Mouse (Mus musculus): ENCODE results near the gene Npsr1. TPM values are rescaled to one million over a fixed set of nuclear protein-coding genes. Genes with fewer than 3 reads are reported as not detected.

The Npsr1 gene
- polyA plus RNA-seq, 1 experiment = not detected

GRCm38 (mm10) chr9:24236461-24236860 is 138.7 kb downstream of the Npsr1 start:
- Histone ChIP-seq H3K9ac (ENCODE audit: low read depth, poor library complexity, severe bottlenecking) (no peak overlapping the region), H3K36me3 (ENCODE audit: control insufficient read depth, insufficient read depth, low read length, poor library complexity, severe bottlenecking) (no peaks in the 10 kb centered on the region), H3K4me3 (ENCODE audit: low read depth, low read length) (no peak overlapping the region), H3K4me1 (ENCODE audit: control insufficient read depth, insufficient read depth, low read length) (no peaks in the 10 kb centered on the region), H3K9me3 (replicated peaks; ENCODE audit: control insufficient read depth, insufficient read depth, low read length, poor library complexity, severe bottlenecking) (no peaks in the 10 kb centered on the region), H3K27me3 (ENCODE audit: control insufficient read depth, insufficient read depth, low read length, poor library complexity, severe bottlenecking) (no peaks in the 10 kb centered on the region), H3K27ac (ENCODE audit: insufficient read depth, low read length) (no peak overlapping the region)
- TF ChIP-seq CTCF (IDR thresholded peaks at IDR 0.05; ENCODE audit: low read depth, low read length) (no peak), POLR2A (IDR thresholded peaks at IDR 0.05; ENCODE audit: insufficient read depth, low read length) (no peak), EP300 (IDR thresholded peaks at IDR 0.05; ENCODE audit: insufficient read depth, low read depth, low read length) (no peak)

DNA sequence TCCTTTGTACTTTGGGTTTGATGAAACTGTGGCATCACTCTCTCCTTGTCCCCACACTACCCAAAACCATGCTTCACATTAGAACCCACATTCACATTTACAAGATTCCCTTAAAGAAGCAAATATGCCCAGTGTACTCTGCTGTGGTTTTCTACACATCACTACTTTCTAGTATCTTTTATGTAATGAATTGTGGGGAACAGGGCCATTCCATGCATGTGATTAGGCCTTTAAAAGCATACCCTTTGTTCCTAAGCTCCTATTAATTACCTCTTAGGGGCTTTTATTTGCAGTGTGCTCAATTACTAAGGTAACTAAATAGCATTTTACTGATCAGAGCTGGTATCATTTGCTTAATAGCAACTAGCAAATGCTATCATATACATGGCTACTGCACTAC is 149.8 kb downstream of the Npsr1 start:
- no peak overlapping the region for H3K9ac ChIP-seq (ENCODE audit: low read depth, poor library complexity, severe bottlenecking)
- no peak overlapping the region for H3K27ac ChIP-seq (ENCODE audit: insufficient read depth, low read length)
- no peaks in the 10 kb centered on the region for H3K36me3 ChIP-seq (ENCODE audit: control insufficient read depth, insufficient read depth, low read length, poor library complexity, severe bottlenecking)
- no peaks in the 10 kb centered on the region for H3K4me1 ChIP-seq (ENCODE audit: control insufficient read depth, insufficient read depth, low read length)
- no peak overlapping the region for H3K4me3 ChIP-seq (ENCODE audit: low read depth, low read length)
- no peaks in the 10 kb centered on the region for H3K9me3 ChIP-seq (replicated peaks; ENCODE audit: control insufficient read depth, insufficient read depth, low read length, poor library complexity, severe bottlenecking)
- H3K27me3 ChIP-seq (ENCODE audit: control insufficient read depth, insufficient read depth, low read length, poor library complexity, severe bottlenecking) = no peaks in the 10 kb centered on the region
- TF ChIP-seq POLR2A (IDR thresholded peaks at IDR 0.05; ENCODE audit: insufficient read depth, low read length) = no peak
- no peak for TF ChIP-seq CTCF (IDR thresholded peaks at IDR 0.05; ENCODE audit: low read depth, low read length)
- no peak for TF ChIP-seq EP300 (IDR thresholded peaks at IDR 0.05; ENCODE audit: insufficient read depth, low read depth, low read length)

DNA sequence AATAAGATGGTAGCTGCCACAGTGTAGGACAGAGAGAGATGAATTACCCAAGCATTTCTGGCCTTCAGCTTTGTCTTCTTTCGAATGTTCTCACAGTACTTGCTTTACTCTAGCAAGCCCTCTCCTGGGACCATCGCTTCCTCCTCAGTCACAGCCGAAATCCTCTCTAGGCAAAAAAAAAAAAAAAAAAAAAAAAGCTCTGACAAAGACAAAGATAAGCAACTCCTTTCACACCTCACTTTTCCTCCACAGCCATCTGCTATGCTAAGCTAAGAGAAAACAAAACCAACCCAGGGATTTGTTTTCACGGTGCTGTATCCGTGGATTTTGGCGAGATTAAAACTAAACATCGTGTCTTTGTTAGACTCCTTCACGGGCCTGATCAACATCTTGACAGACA is 156.4 kb downstream of the Npsr1 start:
- Histone ChIP-seq H3K27me3 (ENCODE audit: control insufficient read depth, insufficient read depth, low read length, poor library complexity, severe bottlenecking) (no peaks in the 10 kb centered on the region), H3K4me1 (ENCODE audit: control insufficient read depth, insufficient read depth, low read length) (no peaks in the 10 kb centered on the region), H3K27ac (ENCODE audit: insufficient read depth, low read length) (no peak overlapping the region), H3K9me3 (replicated peaks; ENCODE audit: control insufficient read depth, insufficient read depth, low read length, poor library complexity, severe bottlenecking) (no peaks in the 10 kb centered on the region), H3K4me3 (ENCODE audit: low read depth, low read length) (no peak overlapping the region), H3K36me3 (ENCODE audit: control insufficient read depth, insufficient read depth, low read length, poor library complexity, severe bottlenecking) (no peaks in the 10 kb centered on the region), H3K9ac (ENCODE audit: low read depth, poor library complexity, severe bottlenecking) (no peak overlapping the region)
- no peak for TF ChIP-seq POLR2A (IDR thresholded peaks at IDR 0.05; ENCODE audit: insufficient read depth, low read length)
- no peak for TF ChIP-seq EP300 (IDR thresholded peaks at IDR 0.05; ENCODE audit: insufficient read depth, low read depth, low read length)
- TF ChIP-seq CTCF (IDR thresholded peaks at IDR 0.05; ENCODE audit: low read depth, low read length) = no peak

DNA sequence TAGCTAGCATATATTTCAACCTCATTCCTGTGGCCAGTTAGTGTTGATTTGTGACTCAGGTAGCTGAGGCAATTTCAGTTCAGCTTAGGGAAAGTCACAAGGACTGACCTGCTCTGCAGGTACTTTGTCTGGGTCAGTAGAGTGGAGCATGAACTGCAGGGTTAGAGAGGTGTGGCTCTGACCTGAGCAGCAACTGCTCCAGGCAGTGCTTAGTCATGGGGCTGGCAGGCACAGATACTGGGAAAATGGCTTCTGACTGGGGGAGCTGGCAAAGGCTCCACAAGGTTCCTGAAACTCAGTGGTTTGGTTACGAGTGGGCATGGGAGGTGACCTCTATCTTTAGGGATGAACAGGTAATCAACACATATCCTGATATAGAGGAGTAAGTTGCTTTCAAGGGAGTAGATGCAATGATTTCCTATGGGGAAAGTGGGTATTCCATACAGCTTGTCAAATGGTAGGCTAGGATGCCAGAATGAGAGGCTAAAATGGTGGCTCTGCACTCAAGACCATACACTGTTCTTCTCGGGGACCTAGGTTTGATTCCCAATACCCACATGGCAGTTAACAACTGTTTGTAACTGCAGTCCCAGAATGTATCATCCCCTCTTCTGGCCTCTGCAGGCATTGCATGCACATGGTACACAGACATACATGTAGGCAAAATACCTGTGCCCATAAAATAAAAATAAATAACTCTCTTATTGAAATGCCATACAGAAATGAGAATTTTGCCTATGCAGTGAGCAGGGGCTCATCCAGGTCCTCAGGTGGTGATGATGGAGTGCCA is 182.9 kb downstream of the Npsr1 start:
- Histone ChIP-seq H3K9me3 (replicated peaks; ENCODE audit: control insufficient read depth, insufficient read depth, low read length, poor library complexity, severe bottlenecking) (no peaks in the 10 kb centered on the region), H3K36me3 (ENCODE audit: control insufficient read depth, insufficient read depth, low read length, poor library complexity, severe bottlenecking) (no peaks in the 10 kb centered on the region), H3K27ac (ENCODE audit: insufficient read depth, low read length) (no peak overlapping the region), H3K4me3 (ENCODE audit: low read depth, low read length) (no peak overlapping the region), H3K9ac (ENCODE audit: low read depth, poor library complexity, severe bottlenecking) (no peak overlapping the region), H3K4me1 (ENCODE audit: control insufficient read depth, insufficient read depth, low read length) (no peaks in the 10 kb centered on the region), H3K27me3 (ENCODE audit: control insufficient read depth, insufficient read depth, low read length, poor library complexity, severe bottlenecking) (no peaks in the 10 kb centered on the region)
- no peak for TF ChIP-seq CTCF (IDR thresholded peaks at IDR 0.05; ENCODE audit: low read depth, low read length)
- no peak for TF ChIP-seq POLR2A (IDR thresholded peaks at IDR 0.05; ENCODE audit: insufficient read depth, low read length)
- TF ChIP-seq EP300 (IDR thresholded peaks at IDR 0.05; ENCODE audit: insufficient read depth, low read depth, low read length) = no peak

DNA sequence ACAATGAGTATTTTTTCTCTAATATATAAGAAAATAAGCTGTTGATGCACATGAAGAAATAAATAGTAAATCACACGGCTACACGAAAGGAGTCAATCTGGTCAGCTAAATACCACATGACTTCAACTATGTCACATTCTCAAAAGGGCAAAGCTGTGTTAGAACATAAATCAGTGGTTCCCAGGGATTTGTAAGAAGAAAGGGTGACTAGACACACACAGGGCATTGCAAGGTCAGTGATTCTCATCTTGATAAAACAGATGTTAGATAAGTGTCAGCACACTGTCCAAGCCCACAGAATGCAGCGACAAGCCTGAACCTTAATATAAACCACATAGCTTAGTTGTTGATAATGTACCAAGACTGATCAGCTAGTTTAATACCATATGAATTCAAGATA is 184.8 kb downstream of the Npsr1 start:
- H3K27me3 ChIP-seq (ENCODE audit: control insufficient read depth, insufficient read depth, low read length, poor library complexity, severe bottlenecking) = no peaks in the 10 kb centered on the region
- H3K9ac ChIP-seq (ENCODE audit: low read depth, poor library complexity, severe bottlenecking) = no peak overlapping the region
- H3K4me3 ChIP-seq (ENCODE audit: low read depth, low read length) = no peak overlapping the region
- TF ChIP-seq POLR2A (IDR thresholded peaks at IDR 0.05; ENCODE audit: insufficient read depth, low read length) (no peak), CTCF (IDR thresholded peaks at IDR 0.05; ENCODE audit: low read depth, low read length) (no peak), EP300 (IDR thresholded peaks at IDR 0.05; ENCODE audit: insufficient read depth, low read depth, low read length) (no peak)
- no peaks in the 10 kb centered on the region for H3K36me3 ChIP-seq (ENCODE audit: control insufficient read depth, insufficient read depth, low read length, poor library complexity, severe bottlenecking)
- no peak overlapping the region for H3K27ac ChIP-seq (ENCODE audit: insufficient read depth, low read length)
- no peaks in the 10 kb centered on the region for H3K4me1 ChIP-seq (ENCODE audit: control insufficient read depth, insufficient read depth, low read length)
- no peaks in the 10 kb centered on the region for H3K9me3 ChIP-seq (replicated peaks; ENCODE audit: control insufficient read depth, insufficient read depth, low read length, poor library complexity, severe bottlenecking)

DNA sequence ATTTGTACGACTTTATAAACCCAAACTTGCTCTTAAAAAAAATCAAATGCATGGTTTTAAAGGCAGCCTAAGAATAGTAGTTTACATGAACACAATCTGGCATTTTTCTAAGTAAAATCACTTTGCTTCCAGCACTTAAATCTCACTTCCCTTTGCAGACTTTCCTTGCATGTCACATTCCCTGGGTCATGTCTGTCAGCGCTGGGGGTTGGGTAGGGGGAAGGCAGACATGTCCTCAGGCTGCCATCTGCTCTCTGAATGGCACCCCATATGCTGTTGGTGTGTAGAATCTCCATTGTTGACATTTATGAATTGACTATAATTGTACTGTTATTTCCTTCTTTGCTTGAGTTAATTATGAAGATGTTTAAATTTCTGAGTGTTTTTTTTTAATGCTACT is 185.3 kb downstream of the Npsr1 start:
- TF ChIP-seq CTCF (IDR thresholded peaks at IDR 0.05; ENCODE audit: low read depth, low read length) = no peak
- TF ChIP-seq EP300 (IDR thresholded peaks at IDR 0.05; ENCODE audit: insufficient read depth, low read depth, low read length) = no peak
- TF ChIP-seq POLR2A (IDR thresholded peaks at IDR 0.05; ENCODE audit: insufficient read depth, low read length) = no peak
- no peaks in the 10 kb centered on the region for H3K27me3 ChIP-seq (ENCODE audit: control insufficient read depth, insufficient read depth, low read length, poor library complexity, severe bottlenecking)
- no peak overlapping the region for H3K27ac ChIP-seq (ENCODE audit: insufficient read depth, low read length)

More for the DNA sequence above, 185.3 kb downstream of the Npsr1 start:
- no peaks in the 10 kb centered on the region for H3K9me3 ChIP-seq (replicated peaks; ENCODE audit: control insufficient read depth, insufficient read depth, low read length, poor library complexity, severe bottlenecking)
- H3K36me3 ChIP-seq (ENCODE audit: control insufficient read depth, insufficient read depth, low read length, poor library complexity, severe bottlenecking) = no peaks in the 10 kb centered on the region
- H3K4me3 ChIP-seq (ENCODE audit: low read depth, low read length) = no peak overlapping the region
- H3K4me1 ChIP-seq (ENCODE audit: control insufficient read depth, insufficient read depth, low read length) = no peaks in the 10 kb centered on the region
- no peak overlapping the region for H3K9ac ChIP-seq (ENCODE audit: low read depth, poor library complexity, severe bottlenecking)
